Mouse (Mus musculus) induced T-regulatory cell, adult 2 months (primary cell): ENCODE measurements around the gene Ugt1a6b.
"Not testable (repeated sequence)": the region's sequence is repeated elsewhere in the genome, so short reads cannot be mapped to it uniquely, and the experiment has no call there.

Experiments used
- DNase-seq: peaks from one replicate; pipeline ENCODE4 v3.0.0-alpha.2; 2012; ENCODE audit warnings: low read depth

Ugt1a6b gene

DNA sequence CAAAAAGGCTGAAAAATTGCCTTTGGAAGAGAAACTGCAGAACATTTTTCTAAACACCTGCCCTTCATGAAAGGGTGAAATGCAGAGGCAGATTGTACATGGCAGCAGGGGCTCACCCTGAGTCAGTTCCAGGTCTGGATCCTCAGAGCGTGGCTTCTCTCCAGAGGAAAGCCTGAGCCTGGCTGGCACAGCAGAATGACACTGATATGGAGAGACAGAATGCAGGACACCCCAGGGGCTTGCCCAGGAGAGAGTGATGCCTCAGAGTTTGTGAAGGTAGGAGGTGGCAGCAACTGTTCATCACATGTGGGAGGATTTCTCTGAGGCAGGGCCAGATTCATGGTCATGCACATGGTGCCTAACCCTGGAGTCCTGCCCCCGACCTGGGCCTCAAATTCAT is 96.9 kb downstream of the Ugt1a6b start:
- DNase-seq, result no peak

DNA sequence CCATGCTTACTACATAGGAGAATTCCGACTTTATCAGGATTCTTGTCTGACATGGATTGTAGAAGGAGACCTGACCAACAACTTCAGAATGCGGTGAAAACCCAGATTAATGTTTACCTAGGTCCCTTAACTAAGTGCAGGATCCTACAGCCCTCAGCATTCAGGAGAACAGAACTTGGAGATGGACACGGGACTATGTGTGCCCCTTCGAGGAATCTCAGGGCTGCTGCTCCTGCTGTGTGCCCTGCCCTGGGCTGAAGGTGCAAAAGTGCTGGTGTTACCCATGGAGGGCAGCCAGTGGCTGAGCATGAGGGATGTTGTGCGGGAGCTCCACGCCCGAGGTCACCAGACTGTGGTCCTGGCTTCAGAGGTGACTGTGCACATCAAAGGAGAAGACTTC is 97.4 kb downstream of the Ugt1a6b start, which contains the start of gene Ugt1a2:
Ugt1a2 (plus strand) TSS at position 146 of the 400 bp plus-strand sequence.
- DNase-seq, result no peak

DNA sequence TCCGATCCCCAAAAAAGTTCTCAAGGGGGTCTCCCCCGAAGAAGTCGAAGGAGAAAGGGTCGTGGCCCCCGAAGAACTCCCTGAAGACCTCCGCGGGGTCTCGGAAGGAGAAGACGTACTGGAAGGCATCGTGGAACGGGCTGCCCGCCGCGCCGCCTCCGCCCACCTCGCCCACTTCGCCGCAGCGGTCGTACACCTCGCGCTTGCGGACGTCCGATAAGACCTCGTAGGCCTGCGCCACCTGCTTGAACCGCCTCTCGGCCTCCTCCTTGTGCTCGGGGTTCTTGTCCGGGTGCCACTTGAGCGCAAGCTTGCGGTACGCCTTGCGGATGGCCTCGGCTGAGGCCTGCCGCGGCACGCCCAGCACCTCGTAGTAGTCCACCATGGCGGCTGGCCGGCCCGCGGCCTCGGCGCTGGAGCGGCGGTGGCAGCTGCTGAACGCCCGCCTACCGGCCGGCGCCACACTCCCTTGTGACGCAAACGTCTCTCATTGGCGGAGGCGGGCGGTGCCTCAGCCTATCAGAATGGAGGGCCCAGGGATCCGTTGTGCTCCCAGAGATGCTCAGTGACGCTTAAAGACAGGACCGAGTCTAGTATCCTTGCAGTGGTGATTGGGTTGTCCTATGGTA is 102.4 kb downstream of the Ugt1a6b start, which contains the start of gene Dnajb3:
Dnajb3 (minus strand) TSS at position 489 of the 629 bp plus-strand sequence.
- peak; percentile 64 for DNase-seq

DNA sequence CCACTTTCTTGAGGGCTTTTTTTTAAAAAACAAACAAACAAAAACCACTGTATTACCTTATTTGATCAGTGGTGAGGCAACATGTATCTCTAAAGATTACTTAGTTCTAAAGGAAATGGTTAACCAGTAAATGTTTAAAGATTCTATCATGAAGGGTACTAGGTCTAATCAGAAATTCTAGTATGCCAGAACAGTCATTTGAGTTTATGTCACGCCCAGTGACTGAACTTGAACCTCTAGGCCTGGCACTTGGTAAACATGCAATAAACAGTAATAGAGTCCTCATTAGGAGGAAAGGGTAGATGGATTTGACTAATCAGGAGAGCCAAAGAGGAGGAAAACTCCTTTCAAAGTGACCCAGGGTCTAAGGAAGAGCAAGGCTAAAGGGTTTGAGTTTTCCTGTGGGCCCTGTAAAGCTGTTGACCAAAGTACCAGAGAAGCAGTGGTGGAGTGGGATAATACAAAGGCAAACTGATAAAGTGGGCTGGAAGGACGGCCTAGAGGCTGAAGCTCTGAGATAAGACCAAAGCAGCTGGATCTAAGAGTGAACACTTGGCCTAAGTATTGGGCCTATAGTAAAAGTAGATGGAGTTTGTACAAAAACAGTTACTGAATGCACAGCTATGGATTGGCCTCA is 103.9 kb downstream of the Ugt1a6b start:
- DNase-seq, result no peak

DNA sequence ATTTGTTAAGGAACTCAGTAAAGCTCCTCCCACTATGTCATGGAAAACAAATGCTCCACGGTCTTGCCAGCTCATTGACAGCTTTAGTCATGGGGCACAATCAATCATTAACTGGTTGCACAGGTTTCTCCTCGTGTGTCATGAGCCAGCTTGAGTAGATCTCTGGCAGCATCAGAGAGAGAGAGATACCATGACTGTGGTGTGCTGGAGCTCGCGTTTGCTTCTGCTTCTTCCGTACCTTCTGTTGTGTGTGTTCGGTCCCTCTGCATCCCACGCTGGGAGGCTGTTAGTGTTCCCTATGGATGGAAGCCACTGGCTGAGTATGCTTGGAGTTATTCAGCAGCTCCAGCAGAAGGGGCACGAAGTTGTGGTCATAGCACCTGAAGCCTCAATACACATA is 108.8 kb downstream of the Ugt1a6b start, which contains the start of gene Ugt1a1:
Ugt1a1 (plus strand) TSS at position 148 of the 400 bp plus-strand sequence.
- DNase-seq, result peak; percentile 8

DNA sequence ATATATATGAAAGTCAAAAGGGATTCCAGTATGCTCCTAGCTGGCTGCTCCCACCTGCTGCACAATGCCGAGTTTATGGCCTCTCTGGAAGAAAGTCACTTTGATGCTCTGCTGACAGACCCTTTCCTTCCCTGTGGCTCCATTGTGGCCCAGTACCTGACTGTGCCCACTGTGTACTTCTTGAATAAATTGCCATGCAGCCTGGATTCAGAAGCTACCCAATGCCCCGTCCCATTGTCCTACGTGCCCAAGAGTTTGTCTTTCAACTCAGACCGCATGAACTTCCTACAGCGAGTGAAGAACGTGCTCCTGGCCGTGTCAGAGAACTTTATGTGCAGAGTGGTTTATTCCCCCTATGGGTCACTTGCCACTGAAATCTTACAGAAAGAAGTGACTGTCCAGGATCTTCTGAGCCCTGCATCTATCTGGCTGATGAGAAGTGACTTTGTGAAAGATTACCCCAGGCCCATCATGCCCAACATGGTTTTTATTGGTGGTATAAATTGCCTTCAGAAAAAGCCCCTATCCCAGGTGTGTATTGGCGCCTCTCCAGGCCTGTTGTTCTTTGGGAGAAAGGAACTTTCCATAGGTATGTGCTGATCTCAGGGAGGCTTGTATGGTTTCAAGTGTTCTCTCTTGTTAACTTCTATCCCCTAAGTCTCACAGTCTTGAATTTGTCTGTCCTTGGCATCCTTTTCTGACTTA is 109.4 kb downstream of the Ugt1a6b start:
- DNase-seq, result peak; percentile 8

DNA sequence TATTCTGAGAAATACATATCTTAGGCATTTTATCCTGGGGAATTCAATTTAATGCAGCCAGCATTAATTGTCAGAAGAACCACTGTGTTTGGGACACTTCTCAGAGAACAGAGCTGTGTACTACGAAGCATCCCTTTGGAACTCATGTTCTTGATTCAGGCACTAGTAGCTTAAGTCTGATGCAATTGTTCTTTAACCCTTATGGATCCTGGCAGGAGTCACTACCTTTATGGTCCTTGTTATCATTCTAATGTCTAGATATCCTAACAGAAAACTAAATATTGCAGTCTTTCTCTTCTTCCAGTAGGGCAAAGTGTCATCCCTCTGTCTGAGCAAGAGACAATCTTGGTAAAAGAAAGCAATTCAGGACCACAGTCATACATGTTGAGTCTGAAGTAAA is 110.0 kb downstream of the Ugt1a6b start:
- DNase-seq, result peak; percentile 8

DNA sequence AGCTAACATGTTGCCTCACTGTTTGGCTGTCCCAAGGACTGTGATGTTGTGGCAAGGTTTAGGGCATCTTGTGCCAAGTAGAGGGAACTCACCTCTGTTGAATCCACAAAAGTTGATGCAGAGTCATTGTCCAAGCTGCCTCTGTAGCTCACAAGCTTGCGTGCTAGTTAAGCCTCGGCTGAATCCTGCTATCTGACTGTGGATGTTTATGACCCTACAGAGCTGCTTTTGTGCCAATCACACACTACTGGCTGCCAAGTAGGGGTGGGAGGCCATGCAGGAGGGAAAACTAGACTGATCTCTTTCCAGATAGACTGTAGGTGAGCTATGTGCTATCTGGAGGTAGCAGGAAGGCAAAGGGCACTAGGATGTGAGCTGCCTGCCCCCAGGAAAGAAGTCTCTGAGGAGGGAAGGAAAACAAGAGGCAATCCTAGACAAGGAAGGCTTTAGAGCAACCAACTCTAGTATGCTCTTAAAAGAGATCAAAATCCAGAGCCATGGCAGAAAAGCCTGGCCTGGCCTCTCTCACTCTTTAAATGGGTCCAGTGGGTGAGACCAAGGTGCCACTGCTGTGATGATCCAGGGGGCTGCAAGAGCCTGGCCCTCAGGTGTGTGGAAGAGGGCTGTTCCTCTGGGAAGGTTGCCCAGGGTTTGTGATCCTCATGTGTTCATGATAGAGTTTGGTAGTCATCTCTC is 110.9 kb downstream of the Ugt1a6b start:
- DNase-seq, result peak; percentile 14

DNA sequence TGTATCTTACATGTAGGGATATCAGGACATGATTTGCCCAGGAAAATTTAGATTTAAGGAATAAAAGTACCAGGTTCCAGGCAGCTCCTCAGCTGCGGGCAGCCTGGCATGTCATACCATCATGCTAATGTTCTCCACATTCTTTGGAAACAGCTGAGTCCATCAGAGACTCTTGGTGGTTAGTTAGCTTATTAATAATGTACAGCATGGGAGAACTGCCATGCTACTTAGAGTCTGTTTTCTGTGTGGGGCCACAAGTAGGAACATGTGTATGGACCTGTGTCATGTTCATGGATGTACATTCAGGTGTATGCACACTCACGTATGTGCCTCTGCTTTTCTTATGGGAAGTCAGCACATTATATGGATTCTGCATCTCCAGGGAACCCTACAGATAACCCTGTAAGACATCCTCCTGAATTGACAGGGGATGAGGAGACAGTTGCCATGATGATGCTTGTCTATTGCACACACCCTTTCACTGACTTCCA is 111.5 kb downstream of the Ugt1a6b start:
- peak; percentile 7 for DNase-seq

DNA sequence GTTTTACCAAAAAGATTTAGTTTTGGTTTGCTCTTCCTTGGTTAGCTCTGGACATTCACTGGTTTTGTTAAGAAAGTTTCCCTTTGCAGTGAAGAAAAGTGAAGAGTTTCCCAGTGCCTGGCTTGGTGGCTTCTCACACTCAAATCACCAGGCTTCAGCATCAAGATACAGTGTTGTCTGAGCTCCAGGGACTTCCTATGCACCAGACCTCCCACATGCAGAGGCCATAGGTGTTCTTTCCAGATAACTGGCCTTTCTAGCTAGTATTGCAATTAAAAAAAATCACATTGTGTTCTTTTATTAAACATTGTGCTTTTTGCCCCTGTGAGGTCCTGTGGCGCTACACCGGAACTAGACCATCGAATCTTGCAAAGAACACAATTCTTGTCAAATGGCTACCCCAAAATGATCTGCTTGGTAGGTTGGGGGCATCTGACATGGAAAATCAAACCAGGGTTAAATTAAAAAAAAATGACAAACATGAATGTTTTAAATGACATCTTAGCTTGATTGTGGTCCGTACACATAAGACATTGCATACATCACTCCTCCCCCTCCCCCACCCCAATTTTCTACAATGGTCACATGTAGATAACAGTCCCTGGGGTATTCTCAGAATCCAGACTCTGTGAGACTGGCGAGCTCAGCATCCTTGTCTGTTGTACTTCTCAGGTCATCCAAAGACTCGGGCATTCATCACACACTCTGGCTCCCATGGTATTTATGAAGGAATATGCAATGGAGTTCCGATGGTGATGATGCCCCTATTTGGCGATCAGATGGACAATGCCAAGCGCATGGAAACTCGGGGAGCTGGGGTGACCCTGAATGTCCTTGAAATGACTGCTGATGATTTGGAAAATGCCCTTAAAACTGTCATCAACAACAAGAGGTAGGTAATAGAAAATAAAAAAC is 112.7 kb downstream of the Ugt1a6b start:
- DNase-seq, result peak; percentile 10

DNA sequence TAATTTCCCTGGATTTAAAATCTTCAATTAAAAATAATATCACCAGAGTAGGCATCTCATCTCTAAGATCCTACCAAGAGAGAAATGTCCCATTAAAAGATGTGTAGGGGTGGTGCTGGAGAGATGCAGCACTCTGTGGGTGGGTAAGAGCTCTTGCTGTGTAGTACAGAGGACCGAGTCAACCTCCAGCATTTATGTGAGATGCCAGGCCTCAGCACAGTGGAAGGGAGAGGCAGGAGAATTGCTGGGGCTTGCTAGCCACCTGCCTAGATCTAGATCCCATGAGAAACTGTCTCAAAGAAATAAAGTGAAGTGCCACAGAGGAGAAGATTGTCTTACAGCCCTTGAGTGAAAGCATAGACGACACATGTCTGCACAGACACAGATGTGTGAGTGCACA is 113.5 kb downstream of the Ugt1a6b start:
- peak; percentile 5 for DNase-seq

DNA sequence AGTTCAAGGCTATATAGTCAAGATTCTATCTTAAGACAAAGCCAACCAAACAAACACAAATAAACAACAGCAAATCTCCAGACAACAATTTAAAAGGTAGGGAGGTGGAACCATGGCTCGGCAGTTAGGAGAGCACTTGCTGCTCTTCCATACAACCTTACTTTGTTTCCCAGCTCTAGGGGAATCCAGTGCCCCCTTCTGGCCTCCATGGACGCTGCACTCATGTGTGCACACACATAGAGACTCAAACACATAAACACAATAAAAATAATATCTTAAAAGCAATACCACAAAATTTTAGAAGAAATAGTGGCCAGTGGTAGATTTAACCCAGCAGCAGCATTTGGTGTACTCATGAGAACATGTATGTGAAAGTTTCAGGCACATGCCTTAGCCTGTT is 114.1 kb downstream of the Ugt1a6b start:
- peak; percentile 23 for DNase-seq

DNA sequence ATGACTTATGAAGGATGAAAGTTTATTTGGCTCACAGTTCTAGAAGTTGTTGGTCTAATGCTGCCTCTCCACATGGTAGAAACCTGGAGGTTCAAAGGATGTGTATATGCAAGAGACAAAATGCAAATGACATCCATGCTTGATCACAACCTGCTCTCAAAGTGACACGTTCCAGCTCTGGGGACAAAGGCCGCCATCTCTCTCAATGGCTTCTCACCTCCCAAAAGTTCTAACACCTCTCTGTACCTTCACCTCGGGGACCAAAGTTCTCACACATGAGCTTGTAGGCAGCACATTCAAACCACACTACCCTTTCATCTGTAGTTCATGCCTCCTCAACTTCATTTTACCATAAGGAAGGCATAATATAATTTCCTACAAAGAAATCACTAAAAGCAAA is 114.5 kb downstream of the Ugt1a6b start:
- no peak for DNase-seq

DNA sequence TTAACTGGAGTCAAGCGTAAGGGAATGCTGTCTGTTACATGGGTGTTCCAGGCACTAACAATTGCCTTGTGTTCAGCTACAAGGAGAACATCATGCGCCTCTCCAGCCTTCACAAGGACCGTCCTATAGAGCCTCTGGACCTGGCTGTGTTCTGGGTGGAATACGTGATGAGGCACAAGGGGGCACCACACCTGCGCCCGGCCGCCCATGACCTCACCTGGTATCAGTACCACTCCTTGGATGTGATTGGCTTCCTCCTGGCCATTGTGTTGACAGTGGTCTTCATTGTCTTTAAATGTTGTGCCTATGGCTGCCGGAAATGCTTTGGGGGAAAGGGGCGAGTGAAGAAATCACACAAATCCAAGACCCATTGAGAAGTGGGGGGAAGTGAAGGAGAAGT is 115.0 kb downstream of the Ugt1a6b start:
- DNase-seq, result peak; percentile 6

DNA sequence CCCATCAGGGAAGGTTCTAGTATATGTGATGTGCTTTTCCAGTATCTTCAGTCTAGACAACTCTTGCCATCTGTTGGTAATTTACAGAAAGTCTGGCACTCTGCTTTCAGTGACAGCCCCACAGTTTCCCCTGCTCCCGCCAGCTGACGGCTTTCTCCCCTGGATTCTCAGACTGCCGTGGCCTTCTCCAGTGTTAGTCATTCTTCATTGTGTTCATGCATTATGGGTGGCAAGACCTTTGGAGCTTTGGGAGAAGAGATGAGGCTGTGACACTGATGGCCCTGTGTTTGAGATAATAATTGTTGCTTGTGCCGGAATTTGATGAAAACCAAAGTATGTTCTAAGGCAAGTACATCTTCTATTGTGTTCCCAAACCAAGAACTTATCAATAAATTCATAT is 115.5 kb downstream of the Ugt1a6b start:
- DNase-seq, result no peak

DNA sequence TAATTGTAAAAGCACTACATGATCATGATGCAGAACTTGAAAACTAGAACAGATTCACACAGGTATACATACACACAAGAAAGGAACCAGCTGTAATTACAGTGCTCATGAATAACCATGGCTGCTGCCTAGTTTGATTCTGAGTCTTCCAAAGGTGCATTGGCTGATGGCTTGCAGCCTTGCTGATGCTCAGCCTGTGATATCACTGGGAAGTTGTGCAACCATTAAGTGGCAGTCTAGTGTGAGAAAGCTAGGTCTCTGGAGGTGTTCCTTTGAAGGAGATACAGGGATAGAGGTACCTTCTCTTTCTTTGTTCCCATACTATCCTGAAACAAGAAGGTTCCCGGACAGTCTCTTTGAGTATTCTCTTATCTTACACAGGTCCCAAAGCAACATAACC is 116.0 kb downstream of the Ugt1a6b start:
- no peak for DNase-seq

DNA sequence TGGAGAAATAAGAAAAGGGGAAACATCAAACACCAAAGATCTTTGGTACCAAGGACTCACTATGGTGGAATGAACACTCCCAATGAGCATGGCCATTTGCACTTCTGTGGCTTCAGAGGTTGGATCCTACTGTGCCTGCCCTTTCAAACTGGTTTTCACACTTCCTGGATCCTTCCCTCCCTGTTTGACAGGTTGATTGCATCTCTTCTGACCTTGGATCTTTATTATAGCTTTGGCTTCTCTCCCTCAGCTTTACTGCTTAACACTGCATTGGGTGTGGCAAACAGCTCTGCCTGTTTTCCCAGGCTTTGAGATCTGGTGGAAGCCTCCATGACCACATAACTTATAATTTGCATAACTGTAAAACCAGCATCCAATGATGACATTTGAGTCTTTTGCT is 117.3 kb downstream of the Ugt1a6b start:
- DNase-seq, result no peak

DNA sequence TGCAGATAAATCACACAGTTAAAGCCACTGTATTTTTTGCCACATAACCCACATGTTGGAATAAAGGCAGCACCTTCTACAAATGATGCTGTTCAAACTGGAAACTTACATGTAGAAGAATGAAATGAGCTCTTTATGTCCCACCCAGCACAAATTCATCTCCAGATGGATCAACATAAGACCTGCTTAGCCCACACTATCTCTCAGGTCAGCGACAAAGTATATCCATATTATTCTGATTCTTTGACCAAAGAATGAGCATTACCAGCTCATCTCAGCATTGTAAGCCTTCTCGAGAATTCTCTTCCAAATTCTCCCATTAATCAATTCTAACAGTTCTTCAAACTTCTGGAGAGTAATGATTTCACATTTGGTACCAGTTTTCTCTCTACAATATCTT is 119.2 kb downstream of the Ugt1a6b start:
- DNase-seq, result no peak

DNA sequence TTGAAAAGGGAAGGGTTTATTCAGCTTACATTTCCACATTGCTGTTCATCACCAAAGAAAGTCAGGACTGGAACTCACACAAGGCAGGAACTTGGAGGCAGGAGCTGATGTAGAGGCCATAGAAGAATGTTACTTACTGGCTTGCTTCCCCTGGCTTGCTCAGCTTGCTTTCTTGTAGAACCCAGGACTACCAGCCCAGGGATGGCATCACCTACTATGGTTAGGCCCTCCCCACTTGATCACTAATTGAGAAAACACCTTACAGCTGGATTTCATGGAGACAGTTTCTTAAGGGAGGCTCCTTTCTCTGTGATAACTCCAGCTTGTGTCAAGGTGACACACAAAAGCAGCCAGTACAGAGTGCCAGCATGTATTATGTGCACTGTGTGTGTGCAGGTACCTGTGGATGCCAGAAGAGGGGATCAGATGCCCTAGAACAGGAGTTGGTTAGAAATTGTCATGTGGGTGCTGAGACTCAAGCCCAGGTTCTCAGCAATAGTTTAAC is 120.0 kb downstream of the Ugt1a6b start:
- DNase-seq, result not testable (repeated sequence)

DNA sequence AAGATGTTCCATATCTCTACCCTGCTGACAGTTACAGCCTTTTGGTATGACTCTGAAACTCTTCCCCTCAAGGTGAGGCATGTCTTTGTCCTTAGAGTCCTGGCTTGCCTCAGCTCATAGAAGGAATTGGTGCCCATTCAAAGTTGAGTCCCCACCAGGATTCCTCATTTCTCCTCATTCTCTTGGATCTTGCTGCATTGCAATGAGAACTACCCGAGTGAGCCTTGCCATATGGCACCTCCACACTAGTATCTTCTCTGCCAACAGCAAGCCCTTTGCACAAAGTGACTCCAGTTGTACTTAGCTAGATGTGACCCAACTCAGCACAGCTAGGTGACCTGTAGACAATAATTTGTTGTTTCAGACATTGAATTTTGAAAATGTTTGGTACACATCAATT is 120.5 kb downstream of the Ugt1a6b start:
- no peak for DNase-seq
